Mouse (Mus musculus) NIH3T3 (cell line): ENCODE measurements around the gene Xrcc1.

Source experiments
- DNase-seq: peaks from one replicate; pipeline ENCODE4 v3.0.0-alpha.2; 2012; ENCODE audit warnings: low read depth

The Xrcc1 gene

DNA sequence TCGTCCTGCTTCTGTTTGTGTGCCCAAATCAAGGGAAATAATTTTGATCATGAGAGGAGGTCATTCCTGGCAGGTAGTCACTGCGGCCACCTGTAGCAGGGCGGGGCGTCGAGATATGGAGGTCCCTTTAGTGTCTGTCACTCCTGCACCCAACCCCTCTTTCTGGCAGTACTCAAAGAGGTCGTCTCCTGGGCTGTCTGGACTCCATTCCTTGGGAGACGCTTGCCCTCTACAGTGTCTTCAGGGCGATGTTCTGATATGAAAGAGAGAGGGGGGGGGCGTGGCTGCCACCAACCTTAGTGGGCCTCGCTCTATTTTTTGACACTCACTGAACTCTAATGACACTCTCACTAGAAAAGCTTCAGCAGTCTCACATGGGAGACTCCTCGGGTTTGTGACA, 16.5 kb upstream of the Xrcc1 start:
- DNase-seq: no peak

DNA sequence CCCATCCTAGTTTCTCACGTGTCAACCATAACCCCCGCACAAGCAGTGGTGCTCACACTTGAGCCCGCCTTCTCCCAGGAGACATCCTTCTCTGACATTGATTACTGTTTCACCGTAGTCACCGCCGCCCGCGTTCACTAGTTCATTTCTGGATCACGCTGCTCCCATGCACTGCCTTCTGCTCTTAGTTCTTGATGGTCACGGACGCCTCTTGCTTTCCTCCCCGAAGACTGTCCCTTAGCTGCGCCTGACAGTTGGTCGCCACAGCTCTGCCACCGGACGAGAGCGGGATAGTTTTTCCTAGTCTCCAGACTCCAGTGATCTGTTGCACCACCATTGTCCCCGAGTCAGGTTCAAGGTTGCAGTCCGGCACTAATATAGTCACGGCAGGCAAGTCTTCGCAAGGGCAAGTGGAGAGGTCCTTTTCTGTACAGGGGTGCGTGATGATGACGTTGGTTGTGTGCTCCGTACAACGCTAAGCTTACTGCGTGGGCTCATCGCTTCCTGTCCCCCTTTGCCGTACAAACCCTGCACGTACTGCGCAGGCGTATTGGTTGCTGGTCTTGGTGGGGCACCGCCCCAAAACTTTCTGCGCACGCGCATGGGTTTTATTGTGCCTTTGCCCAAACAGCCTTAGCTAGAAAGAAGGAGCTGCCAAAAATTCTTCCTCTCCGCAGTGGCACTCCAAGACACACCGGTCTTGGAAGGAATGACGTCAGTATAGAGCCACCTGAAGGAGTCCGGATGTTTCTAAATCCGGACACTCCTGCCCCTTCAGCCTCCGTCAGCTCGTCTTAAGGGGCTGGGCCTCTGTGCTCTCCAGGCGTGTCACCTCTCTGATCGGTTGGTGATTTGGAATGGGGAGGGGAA, 15.8 kb upstream of the Xrcc1 start, which contains the start of gene Irgq:
Irgq (plus strand) TSS at position 628 of the 870 bp plus-strand sequence.
- DNase-seq: peak; percentile 100

DNA sequence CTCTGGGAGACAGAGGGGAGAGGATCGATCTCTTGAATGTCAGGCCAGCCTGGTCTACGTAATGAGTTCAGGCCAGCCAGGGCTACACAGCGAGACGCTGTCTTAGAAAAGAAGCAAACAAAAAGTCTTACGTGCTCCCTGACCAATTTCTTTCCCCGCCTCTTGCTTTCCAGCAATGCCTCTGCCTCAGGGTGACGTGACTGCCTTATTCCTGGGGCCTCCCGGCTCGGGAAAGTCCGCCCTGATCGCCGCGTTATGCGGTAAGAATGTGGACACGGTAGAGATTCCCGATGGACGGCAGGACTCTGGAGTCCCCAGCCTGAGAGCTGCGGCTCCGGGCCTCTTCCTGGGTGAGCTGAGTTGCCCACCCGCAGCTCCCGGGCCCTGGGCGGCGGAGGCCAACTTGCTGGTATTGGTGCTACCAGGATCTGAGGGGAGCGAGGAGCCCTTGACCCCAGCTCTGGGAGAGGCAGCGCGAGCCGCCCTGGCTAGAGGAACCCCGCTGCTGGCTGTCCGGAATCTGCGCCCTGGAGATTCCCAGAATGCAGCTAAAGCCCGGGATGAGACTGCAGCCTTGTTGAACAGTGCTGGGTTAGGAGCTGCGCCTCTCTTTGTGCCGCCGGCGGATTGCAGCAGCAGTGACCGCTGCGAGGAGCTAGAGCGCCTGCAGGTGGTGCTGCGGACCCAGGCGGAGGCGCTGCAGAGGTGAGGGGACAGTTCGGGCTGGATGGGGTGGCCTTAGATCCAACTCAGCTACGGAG, 14.7 kb upstream of the Xrcc1 start:
- DNase-seq: peak; percentile 85

DNA sequence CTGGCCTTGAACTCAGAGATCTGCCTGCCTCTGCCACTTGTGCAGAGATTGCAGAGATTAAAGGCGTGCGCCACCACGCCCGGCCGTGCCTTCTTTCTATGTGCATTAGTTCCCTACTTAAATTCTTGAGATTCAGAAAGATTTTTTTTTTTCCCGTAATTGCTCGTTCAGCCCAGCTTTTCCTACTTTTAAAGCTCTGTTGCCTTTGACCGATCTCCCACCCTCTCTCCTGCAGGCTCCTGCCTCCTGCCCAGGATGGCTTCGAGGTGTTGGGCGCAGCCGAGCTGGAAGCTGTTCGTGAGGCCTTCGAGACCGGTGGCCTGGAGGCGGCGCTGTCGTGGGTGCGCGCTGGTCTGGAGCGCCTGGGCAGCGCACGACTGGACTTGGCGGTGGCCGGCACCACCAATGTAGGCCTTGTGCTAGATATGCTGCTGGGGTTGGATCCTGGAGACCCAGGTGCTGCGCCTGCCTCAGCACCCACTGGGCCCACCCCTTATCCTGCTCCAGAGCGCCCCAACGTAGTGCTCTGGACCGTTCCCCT, 13.0 kb upstream of the Xrcc1 start:
- DNase-seq: no peak

DNA sequence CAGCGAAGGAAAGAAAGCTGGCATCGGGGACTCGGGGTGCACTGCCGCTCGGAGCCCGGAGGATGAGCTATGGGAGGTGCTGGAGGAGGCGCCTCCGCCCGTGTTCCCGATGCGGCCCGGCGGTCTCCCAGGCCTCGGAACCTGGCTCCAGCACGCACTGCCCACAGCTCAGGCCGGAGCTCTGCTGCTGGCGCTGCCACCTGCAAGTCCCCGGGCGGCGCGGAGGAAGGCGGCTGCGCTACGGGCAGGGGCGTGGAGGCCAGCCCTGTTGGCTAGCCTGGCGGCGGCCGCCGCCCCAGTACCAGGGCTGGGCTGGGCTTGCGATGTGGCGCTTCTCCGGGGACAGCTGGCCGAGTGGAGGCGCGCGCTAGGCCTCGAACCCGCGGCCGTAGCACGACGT, 12.3 kb upstream of the Xrcc1 start:
- DNase-seq: no peak

DNA sequence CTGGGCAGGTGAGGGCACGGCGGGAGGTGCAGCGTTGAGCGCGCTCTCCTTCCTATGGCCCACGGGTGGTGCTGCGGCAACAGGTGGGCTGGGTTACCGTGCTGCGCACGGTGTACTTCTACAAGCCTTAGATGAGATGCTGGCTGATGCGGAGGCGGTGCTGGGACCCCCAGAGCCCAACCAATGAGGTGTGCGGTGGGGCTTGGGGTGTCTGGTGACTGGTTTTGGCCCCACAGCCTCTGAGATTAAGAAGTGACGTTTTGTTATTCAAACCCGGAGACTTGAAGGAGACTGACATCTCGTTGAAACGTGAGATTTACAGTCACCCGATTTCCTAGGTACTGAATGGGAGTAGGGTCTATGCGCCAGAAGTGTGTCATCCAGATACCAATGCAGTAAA, 11.8 kb upstream of the Xrcc1 start:
- DNase-seq: no peak

DNA sequence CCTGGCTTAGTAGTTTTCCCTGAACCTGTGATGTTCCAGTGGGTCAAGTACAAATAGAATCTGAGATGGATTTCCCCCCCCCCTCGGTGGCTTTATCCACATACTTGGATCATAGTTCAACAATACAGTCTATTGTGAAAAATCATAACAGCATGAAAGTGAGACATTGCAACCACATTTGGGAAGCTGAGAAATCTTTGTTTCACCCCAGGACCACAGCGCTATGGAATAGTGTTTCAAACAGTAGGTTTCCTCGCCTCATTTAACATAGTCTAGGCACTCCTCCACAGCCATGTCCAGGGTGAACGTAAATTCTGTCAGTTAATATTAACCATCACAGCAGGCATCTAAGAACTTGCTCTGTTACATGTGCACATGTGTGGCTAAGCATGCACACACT, 9.0 kb upstream of the Xrcc1 start:
- no peak for DNase-seq

DNA sequence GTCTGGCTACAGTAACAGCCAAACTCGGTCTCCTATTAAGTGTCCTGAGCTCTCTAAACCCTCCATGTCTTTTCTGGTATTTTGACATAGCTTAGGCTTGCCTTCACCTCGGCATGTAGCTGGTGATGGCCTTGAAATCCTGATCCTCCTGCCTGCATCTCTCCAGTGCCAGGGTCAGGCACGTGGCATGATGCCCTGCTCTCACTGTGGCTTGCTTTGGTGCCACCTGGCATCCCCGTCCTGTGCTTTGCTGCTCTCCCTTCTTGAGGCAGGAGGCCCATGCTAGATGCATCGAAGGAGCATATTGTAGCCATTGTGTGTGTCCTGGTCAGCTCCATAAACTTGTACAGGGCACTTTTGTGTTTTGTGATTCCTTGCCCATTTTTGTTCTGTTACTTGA, 8.5 kb upstream of the Xrcc1 start:
- DNase-seq: no peak

DNA sequence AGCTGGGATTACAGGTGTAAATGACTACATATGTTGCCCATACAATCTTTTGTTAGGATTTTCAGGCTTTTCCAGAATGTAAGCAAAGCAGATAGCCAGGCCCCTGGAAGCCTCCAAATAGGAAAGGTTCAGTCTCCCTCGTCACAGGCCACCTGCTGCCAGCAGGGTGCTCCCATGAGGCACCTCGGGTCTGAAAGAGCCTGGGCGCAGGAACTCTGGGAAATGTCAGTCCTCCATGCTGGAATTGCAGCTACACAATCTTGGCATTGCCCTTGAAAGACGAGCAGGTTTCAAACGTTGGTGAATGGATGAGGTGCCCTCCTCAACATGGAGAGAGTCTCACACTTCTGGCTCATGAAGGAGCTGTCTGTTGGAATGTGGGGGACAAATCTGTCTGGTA, 7.9 kb upstream of the Xrcc1 start:
- no peak for DNase-seq

DNA sequence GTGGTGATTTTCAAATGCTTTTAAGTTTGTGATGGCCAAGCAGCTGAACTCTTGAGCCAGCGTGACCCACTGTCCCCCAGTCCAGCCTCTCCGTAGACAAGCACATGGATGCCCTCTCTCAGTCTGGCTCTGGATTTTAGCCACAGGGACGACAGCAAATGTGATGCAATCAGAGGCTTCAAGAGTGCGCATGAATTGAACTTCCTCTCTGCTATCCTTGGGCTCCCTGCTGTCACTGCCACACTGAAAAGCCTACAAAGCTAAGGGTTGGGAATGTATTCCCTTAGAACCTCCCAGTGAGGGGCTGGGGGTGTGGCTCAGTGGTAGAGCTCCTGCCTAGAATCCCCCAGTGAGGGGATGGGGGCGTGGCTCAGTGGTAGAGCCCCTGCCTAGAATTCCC, 7.4 kb upstream of the Xrcc1 start:
- DNase-seq: no peak

DNA sequence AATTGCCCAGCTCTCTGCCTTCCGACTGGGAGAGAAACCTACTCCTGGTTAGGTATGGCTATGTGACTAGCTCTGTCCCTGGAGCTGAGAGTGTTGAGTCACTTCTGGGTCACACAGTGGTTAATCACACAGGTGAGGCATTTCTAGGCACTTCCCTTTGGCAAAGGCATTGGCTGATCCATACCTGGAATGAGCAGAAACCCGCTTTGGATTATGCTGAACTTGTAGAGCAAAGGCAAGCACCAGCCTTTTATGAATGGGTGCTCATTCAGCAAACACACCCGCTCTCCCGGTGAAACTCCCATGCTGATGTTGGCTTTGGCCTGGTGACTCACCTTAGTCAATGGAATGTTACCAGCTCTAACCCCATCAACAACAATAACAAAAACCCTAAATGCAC, 6.4 kb upstream of the Xrcc1 start:
- no peak for DNase-seq

DNA sequence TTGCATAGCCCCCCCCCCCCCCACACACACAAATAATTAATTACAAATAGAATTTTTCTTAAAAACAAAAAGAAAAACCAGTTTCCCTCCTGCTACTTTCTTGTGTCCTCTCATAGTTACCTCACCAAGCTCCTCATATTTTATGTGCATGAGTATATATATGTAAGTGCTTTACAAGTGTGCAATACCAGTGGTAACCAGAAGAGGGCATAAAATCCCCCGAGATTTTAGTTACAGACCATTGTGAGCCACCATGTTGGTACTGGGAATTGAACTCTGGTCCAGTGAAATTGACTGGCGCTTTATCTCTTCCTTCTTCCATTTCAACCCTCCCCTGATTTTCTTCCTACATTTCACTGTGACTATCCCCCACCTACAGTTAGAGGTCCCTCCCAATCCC, 1.6 kb upstream of the Xrcc1 start:
- DNase-seq: peak; percentile 55

DNA sequence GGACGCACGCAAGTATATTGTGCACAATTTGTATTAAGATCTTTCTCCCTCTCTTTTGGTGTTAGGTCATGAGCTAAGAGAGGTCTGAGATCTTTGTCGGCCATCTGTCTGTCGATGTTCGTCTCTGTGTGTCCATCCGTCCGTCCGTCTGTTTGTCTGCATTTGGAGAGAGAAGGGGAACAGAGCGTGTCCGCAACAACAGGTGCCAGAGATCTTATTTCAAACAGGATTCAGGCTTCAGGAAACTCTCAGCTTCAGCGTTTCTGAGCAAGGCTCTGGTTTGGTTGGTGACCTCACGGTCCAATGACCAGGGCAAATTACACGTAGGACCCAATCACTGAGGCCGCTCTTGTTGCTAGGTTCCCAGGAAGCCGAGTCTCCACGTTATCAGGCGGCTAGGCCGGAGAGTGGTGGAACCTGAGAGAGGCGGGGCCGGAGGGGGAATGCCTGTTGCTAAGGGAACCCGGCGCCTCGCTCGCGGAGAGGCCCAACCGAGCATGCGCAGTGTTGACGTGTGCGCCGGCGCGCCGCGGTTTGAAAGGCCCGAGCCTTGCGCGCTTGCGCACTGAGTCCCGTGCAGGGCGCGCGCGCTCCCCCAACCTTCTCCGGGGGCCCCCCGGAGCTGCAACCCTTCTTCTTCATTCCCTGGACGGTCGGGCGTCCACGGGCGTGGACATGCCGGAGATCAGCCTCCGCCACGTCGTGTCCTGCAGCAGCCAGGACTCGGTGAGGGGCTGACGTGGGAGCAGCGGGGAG, 723 bp downstream of the Xrcc1 start:
- peak; percentile 99 for DNase-seq

DNA sequence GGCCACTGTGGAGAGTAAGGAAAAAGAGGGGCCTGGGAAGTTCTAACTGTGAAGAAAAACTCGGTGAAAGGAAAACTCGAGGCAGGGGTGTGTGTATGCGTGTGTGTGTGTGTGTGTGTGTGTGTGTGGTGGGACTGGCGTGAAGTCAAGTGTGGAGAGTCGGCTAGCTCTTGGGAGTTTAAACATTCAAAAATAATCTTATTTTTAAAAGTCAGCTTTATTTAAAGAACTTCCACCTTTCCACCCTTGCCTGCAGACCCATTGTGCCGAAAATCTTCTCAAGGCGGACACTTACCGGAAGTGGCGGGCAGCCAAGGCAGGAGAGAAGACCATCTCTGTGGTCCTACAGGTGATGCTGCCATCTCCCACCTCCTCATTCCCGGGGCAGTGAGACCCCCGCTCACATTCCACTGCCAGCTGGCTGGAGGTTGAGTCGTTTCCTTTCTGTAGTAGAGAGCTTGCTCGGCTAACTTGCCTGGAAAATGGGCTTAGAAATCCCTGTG, 1.5 kb downstream of the Xrcc1 start:
- DNase-seq: no peak

DNA sequence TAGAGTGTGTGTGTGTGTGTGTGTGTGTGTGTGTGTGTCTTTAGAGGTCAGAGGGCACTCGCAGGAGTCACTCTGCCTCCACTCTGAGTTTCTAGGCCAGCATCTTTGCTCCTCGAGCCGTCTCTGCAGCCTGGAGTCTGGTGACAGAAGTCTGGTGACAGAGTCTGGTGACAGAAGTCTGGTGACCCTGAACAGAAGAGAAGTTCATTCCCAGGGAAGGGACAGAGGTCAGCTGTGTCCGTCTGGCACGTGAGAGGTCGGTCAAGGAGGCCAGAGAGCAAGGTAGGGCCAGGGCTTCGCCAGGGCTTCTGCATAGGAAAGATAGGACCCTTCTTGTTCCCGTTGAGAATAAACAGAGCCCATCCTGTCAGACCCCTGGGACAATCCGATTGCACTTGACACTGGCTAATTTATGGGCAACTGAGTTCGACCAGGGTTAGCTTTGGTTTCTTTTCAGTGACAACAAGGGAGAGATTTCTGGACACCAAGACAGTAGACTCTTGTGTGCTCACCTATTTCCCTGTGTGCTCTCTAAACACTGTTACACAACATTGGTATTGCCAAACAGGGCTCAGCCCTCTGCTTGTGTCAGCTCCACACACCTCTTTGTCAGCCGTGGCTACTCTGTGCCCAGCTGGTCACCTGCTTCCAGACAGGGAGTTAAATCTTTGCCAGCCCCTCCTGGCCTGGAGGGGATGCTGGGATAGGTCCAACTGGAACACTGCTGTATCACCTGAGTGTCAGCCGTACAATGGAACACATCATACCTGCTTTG, 6.1 kb downstream of the Xrcc1 start:
- no peak for DNase-seq

DNA sequence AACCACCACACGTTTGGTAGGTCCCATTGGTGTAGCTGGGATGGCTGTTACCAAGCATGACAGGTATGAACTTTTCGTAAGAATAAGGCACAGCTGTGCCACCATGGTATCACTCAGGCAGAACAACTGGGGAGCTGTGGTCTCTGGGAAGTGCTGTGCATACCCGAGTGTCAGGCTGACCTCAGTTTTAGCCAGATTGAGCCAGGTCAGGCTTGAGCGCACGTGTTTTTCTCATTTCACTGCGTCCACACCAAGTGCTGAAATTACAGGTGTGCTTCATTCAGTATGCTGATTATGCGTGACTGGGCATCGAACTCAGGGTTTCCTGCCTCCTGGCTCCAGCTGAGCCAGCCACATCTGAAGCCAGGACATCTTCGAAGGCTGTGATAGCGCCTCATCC, 9.7 kb downstream of the Xrcc1 start:
- no peak for DNase-seq

DNA sequence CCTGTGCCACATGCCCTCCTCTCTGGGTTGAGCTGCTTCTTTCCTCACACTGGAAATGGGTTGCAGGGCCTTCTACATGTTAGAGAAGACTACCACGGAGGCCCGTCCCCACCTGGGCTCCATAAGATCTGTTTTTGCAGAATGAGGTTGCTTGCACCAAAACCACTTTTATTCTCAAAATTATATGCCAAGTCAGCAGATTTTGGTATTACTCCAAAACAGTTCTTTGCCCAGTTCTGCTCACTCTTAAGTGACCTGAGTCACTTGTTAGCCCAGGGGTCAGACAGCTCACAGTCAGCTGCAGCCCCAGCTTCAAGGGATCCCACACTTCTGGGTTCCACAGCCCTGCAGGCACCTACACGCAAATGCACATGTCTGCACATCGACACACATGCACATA, 15.4 kb downstream of the Xrcc1 start:
- DNase-seq: no peak

DNA sequence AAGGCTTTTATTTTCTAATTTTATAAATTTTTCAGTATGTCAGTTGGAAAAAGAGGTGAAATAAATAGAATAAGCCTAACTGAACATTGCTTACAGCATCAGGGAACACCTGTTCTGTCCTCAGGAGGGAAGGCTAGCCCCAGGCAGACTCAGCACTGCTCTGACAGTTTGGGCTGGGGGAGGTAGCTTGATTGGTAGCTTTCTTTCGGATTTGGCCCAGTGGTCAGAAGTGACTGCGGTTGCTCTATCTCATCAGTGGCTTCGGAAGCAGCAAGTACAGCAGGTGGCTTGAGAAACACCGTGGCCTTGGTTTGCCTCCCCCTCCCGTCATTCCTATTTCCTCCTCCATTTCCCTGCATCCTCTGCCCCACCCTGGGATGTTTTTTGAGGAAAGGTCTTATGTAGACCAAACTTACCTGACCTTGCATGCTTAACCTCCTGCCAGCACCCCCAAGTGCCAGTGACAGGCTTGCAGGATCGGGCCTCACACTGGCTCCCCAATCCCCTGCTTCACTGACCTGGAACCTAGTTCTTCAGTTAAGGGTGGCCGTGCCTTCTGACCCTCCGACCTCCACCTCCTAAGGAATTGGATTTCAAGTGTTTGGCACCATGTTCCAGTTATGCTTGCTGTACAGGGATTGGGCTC, 17.2 kb downstream of the Xrcc1 start:
- DNase-seq: no peak

DNA sequence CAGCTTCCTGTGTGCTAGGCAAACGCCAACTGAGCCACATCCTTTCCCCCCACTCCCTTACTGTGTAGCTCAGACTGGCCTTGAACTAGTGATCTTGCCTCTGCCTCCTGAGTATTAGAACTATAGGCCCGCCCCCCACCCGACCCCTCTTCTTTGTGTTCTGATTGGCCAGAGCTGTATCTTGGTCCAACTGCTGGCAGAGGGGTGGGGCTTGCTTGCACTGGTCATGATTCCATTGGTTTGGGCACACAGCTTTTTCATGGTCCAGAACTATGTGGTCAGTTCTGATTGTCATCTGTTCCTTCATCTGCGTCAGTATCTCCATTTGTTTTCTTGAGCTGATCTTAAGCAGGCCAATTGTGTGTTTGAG, 17.7 kb downstream of the Xrcc1 start:
- DNase-seq: no peak

DNA sequence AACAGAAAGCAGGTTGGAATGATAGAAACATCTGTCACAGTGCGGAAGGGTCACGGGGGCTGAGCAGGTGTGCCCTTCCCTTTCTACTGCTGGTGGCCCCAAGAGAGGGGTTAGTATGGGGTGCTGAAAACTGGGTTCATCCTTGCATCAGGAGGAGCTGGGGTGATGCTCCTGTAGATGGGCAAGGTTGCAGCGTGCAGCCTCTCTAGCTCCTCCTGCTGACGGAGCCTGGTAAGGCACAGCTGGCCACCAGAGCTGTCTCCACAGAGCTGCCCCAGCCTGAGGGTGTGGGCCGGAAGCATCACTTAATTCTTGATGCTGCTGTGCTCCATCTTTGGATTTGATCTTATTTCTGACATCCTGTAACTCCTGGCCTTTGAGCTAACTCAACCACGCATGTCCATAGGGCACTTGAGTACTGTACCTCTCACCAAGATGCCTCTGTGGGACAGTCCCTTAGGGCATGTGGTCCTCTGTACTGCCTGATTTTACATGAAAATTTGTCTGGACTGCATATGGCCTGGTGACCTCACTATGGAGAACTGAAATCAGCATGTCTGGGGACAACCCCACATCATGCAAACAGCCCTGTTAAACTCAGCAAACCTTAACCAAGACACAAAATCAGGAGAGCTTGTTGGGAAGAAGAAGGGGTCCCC, 18.6 kb downstream of the Xrcc1 start:
- peak; percentile 84 for DNase-seq
